Mouse (Mus musculus) lung, embryonic 15.5 days (tissue): ENCODE results near the gene Cnmd. TPM values are rescaled to one million over a fixed set of nuclear protein-coding genes. Genes with fewer than 3 reads are reported as not detected.

ENCODE experiments used
- ATAC-seq: fragments of 200-750 bp; cut with Nextera tagmentation; 2 replicates; pipeline ENCODE4 v1.8.0; 2017; ENCODE audit warnings: moderate number of reproducible peaks, borderline replicate concordance; ENCODE audit not compliant: low FRiP score, low TSS enrichment; ENCODE audit errors: extremely low read depth
- H3K27ac ChIP-seq: fragments of 300-500 bp; sonication (generic); 2 replicates; pipeline ENCODE4 v1.5.1; 2015; ENCODE audit warnings: moderate library complexity, mild to moderate bottlenecking, inconsistent platforms
- H3K27me3 ChIP-seq: fragments of 300-500 bp; sonication (generic); 2 replicates; pipeline ENCODE4 v1.6.1; 2015; ENCODE audit warnings: inconsistent platforms
- H3K36me3 ChIP-seq: fragments of 300-500 bp; sonication (generic); 2 replicates; pipeline ENCODE4 v1.6.1; 2015; ENCODE audit warnings: inconsistent platforms
- H3K4me1 ChIP-seq: fragments of 300-500 bp; sonication (generic); 2 replicates; pipeline ENCODE4 v1.6.1; 2015; ENCODE audit warnings: inconsistent platforms
- H3K4me2 ChIP-seq: fragments of 300-500 bp; sonication (generic); 2 replicates; pipeline ENCODE4 v1.6.1; 2015; ENCODE audit warnings: inconsistent platforms, mild to moderate bottlenecking, moderate library complexity
- H3K4me3 ChIP-seq: fragments of 300-500 bp; sonication (generic); 2 replicates; pipeline ENCODE4 v1.5.1; 2015; ENCODE audit warnings: mild to moderate bottlenecking, inconsistent platforms
- H3K9ac ChIP-seq: fragments of 300-500 bp; sonication (generic); 2 replicates; pipeline ENCODE4 v1.6.1; 2015; ENCODE audit warnings: inconsistent platforms
- H3K9me3 ChIP-seq: fragments of 300-500 bp; sonication (generic); 2 replicates; pipeline ENCODE4 v1.6.1; 2016; ENCODE audit warnings: inconsistent platforms
- WGBS: fragments of 180-500 bp; shearing (Covaris S2); methylation state at CpG from one replicate; pipeline ENCODE4 v1.1.7; 2015; 5-methylcytosine and 5-hydroxymethylcytosine counted together
- polyA plus RNA-seq: library from polyadenylated mRNA; unstranded; fragments of >200 nt; fragmentation: Nextera tagmentation; extraction: Ambion mirVana; gene quantifications from 2 replicates; pipeline ENCODE4 v1.2.1, GENCODE M21; 2015

Cnmd gene
- polyA plus RNA-seq, 1 experiment from 2014 or later, result 11.5 TPM

DNA sequence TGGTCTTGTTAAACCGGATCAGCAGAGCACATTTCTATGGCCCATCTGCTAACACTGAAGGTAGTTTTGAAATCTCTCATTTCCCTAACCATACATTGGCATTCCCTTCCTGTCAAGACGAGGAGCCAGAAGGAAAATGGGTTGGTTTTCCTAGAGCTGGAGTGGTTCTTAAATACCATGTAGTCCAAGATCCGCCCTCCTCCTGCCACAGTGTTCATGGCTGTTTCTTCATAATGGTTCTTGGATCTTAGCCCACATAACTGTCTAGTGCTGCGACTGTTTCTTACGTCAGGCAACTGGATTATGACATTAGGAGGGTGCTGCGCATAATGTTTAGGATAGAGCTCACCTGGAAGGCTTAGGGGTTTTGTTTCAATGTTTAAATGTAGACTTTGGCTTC is 29.6 kb downstream of the Cnmd start:
- no peaks in the 10 kb centered on the region for H3K9me3 ChIP-seq
- H3K27ac ChIP-seq, result no peak overlapping the region
- no peak overlapping the region for H3K4me2 ChIP-seq
- H3K9ac ChIP-seq, result no peak overlapping the region
- H3K27me3 ChIP-seq, result no peaks in the 10 kb centered on the region
- ATAC-seq, result no peak
- peaks cover 22% of the 10 kb centered on the region for H3K36me3 ChIP-seq
- no peak overlapping the region for H3K4me3 ChIP-seq
- H3K4me1 ChIP-seq, result no peaks in the 10 kb centered on the region
- WGBS, result 73% methylated on average over 6 of the region's 6 CpGs

- Histone ChIP-seq H3K36me3 (peaks cover 46% of the 10 kb centered on the region), H3K9ac (no peak overlapping the region), H3K9me3 (no peaks in the 10 kb centered on the region)
These were observed 40.8 kb downstream of the Cnmd start for GRCm38 (mm10) chr14:79621143-79621542.

GRCm38 (mm10) chr14:79619802-79620201 is 42.2 kb downstream of the Cnmd start:
- no peak overlapping the region for H3K27ac ChIP-seq
- no peak for ATAC-seq
- no peaks in the 10 kb centered on the region for H3K9me3 ChIP-seq
- no peak overlapping the region for H3K4me3 ChIP-seq
- H3K36me3 ChIP-seq, result peaks cover 41% of the 10 kb centered on the region
- no peaks in the 10 kb centered on the region for H3K27me3 ChIP-seq
- H3K4me1 ChIP-seq, result no peaks in the 10 kb centered on the region
- WGBS, result 94% methylated on average over 7 of the region's 7 CpGs
- no peak overlapping the region for H3K9ac ChIP-seq
- no peak overlapping the region for H3K4me2 ChIP-seq

More at GRCm38 (mm10) chr14:79621143-79621542, 40.8 kb downstream of the Cnmd start:
- Histone ChIP-seq H3K4me3 (no peak overlapping the region), H3K27me3 (no peaks in the 10 kb centered on the region), H3K27ac (no peak overlapping the region), H3K4me1 (no peaks in the 10 kb centered on the region), H3K4me2 (no peak overlapping the region)
- ATAC-seq, result no peak
- 42% methylated on average over 3 of the region's 3 CpGs for WGBS

DNA sequence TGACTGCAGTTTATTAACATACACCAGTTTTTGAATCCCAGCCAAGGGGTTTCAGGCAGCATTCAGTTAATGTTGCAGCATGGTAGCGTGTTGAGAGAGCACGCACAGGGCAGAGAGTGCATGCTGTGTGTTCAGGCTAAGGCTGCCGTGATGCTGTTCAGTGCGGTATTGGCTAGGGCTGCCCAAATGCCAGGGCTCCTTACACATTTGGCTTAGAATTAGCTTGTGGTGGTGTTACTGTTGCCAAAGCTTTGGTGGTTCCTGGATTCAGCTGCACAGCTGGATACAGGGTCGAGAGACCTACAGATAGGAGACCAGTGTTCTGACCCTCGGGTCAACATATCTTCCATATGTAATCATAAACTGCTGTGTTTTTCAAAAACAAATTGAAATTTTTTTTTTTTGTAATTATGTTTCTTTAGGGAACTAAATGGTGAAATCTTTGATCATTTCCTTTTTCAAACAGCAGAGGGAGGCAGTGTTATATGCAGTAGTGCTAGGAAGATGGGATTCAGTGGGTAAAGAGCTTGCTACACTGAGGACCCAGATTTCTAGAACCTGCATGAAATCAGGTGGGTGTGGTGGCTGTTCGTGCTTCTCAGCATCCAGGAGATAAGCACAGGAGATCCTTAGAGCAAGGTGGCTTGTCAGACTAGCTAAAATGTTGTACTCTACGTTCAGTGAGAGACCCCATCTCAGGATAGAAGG is 44.7 kb downstream of the Cnmd start:
- no peaks in the 10 kb centered on the region for H3K9me3 ChIP-seq
- no peak overlapping the region for H3K9ac ChIP-seq
- WGBS, result 83% methylated on average over 8 of the region's 8 CpGs
- H3K27ac ChIP-seq, result no peak overlapping the region
- H3K4me1 ChIP-seq, result no peaks in the 10 kb centered on the region
- no peak overlapping the region for H3K4me2 ChIP-seq
- peaks cover 43% of the 10 kb centered on the region for H3K36me3 ChIP-seq
- no peak for ATAC-seq
- H3K4me3 ChIP-seq, result no peak overlapping the region
- H3K27me3 ChIP-seq, result no peaks in the 10 kb centered on the region

DNA sequence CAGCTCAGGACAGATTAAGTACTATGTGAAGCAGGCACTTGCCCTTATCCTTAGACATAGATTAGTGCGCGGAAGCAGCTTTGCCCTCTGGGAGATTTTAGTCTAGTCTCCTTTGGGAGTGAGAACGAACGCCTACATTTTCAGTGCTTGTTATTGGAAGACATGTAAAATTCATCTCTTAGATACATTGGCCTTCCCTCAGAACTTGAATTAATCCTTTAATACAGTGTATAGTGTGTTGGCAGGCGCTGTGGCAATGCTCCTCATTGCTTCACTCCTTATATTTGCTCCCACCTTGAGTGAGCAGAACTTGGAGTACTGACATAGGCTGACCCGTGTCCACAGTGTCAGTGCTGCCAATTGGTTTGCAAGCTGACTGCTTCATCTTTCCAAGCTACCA is 53.7 kb downstream of the Cnmd start:
- Histone ChIP-seq H3K4me2 (no peak overlapping the region), H3K4me3 (no peak overlapping the region), H3K9me3 (no peaks in the 10 kb centered on the region), H3K27me3 (no peaks in the 10 kb centered on the region), H3K36me3 (peaks cover 69% of the 10 kb centered on the region), H3K4me1 (no peaks in the 10 kb centered on the region), H3K27ac (no peak overlapping the region), H3K9ac (no peak overlapping the region)
- 92% methylated on average over 6 of the region's 6 CpGs for WGBS
- no peak for ATAC-seq

GRCm38 (mm10) chr14:79607352-79607751 is 54.6 kb downstream of the Cnmd start:
- H3K4me1 ChIP-seq, result no peaks in the 10 kb centered on the region
- H3K36me3 ChIP-seq, result peaks cover 67% of the 10 kb centered on the region
- no peak overlapping the region for H3K4me2 ChIP-seq
- H3K9me3 ChIP-seq, result no peaks in the 10 kb centered on the region
- H3K4me3 ChIP-seq, result no peak overlapping the region
- no peak overlapping the region for H3K9ac ChIP-seq
- H3K27ac ChIP-seq, result no peak overlapping the region
- WGBS, result 93% methylated on average over 4 of the region's 4 CpGs
- ATAC-seq, result no peak
- H3K27me3 ChIP-seq, result no peaks in the 10 kb centered on the region

- Histone ChIP-seq H3K27ac (no peak overlapping the region), H3K4me1 (no peaks in the 10 kb centered on the region), H3K4me3 (no peak overlapping the region), H3K4me2 (no peak overlapping the region), H3K27me3 (no peaks in the 10 kb centered on the region), H3K9me3 (no peaks in the 10 kb centered on the region), H3K36me3 (peaks cover 66% of the 10 kb centered on the region), H3K9ac (no peak overlapping the region)
- WGBS, result 87% methylated on average over 3 of the region's 3 CpGs
- no peak for ATAC-seq
These were observed 55.1 kb downstream of the Cnmd start for GRCm38 (mm10) chr14:79606867-79607266.

GRCm38 (mm10) chr14:79606392-79606791 is 55.6 kb downstream of the Cnmd start:
- no peak for ATAC-seq
- WGBS, result 90% methylated on average over 6 of the region's 6 CpGs
- Histone ChIP-seq H3K36me3 (peaks cover 67% of the 10 kb centered on the region), H3K4me1 (no peaks in the 10 kb centered on the region), H3K9ac (no peak overlapping the region), H3K4me2 (no peak overlapping the region), H3K4me3 (no peak overlapping the region), H3K27me3 (no peaks in the 10 kb centered on the region), H3K9me3 (no peaks in the 10 kb centered on the region), H3K27ac (no peak overlapping the region)

- 82% methylated on average over 2 of the region's 2 CpGs for WGBS
These were observed 56.1 kb downstream of the Cnmd start for GRCm38 (mm10) chr14:79605881-79606280.

DNA sequence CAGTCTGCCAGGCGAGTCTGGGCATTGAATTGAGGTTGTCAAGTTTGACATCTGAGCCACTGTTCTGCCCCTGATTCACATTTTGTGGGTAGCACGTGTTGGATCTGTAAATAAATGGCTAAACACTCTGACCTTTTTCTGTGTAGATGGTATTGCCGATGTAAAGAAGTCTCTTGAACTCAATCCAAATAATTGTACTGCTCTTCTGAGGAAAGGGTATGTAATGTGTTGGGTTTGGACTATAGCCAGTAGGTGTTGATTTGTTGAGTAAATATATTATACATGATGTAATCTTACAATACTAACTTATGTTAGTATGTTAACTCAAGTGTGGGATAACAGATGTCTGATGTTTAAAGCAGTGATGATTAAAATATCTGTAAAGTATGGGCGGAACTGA is 65.4 kb downstream of the Cnmd start:
- H3K9ac ChIP-seq, result no peak overlapping the region
- no peak for ATAC-seq
- H3K9me3 ChIP-seq, result no peaks in the 10 kb centered on the region
- no peak overlapping the region for H3K27ac ChIP-seq
- no peak overlapping the region for H3K4me3 ChIP-seq
- peaks cover 41% of the 10 kb centered on the region for H3K36me3 ChIP-seq
- WGBS, result 41% methylated on average over 4 of the region's 4 CpGs
- H3K27me3 ChIP-seq, result no peaks in the 10 kb centered on the region
- H3K4me2 ChIP-seq, result no peak overlapping the region
- peaks cover 2% of the 10 kb centered on the region; the same call in 1 of the 2 replicates for H3K4me1 ChIP-seq

More at GRCm38 (mm10) chr14:79605881-79606280, 56.1 kb downstream of the Cnmd start:
- Histone ChIP-seq H3K4me3 (no peak overlapping the region), H3K27ac (no peak overlapping the region), H3K9ac (no peak overlapping the region), H3K4me1 (no peaks in the 10 kb centered on the region), H3K27me3 (no peaks in the 10 kb centered on the region), H3K36me3 (peaks cover 67% of the 10 kb centered on the region), H3K4me2 (no peak overlapping the region), H3K9me3 (no peaks in the 10 kb centered on the region)
- ATAC-seq, result no peak

DNA sequence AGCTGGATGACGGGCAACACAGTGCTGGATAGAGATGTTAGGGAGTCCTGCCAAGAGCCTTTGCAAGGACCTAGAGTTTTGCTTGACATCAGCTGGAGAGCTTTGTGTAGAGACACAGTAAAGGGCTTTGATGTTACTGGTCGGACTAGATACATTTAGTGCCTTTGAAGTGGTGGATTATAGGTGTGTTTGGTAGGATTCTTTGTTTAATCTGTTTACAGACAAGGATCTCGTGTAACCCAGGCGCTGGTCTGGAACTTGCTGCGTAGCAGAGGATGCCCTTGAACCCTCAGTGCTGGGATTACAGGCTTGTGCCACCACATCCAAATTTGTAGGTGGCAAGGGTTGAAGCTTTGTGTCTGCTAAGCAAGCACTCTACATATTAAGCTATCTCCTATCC is 67.9 kb downstream of the Cnmd start:
- no peak overlapping the region for H3K27ac ChIP-seq
- no peak overlapping the region for H3K9ac ChIP-seq
- no peak for ATAC-seq
- H3K4me2 ChIP-seq, result no peak overlapping the region
- peaks cover 17% of the 10 kb centered on the region for H3K36me3 ChIP-seq
- no peaks in the 10 kb centered on the region for H3K9me3 ChIP-seq
- 83% methylated on average over 5 of the region's 5 CpGs for WGBS
- H3K4me1 ChIP-seq, result peaks cover 5% of the 10 kb centered on the region
- no peaks in the 10 kb centered on the region for H3K27me3 ChIP-seq
- no peak overlapping the region for H3K4me3 ChIP-seq

DNA sequence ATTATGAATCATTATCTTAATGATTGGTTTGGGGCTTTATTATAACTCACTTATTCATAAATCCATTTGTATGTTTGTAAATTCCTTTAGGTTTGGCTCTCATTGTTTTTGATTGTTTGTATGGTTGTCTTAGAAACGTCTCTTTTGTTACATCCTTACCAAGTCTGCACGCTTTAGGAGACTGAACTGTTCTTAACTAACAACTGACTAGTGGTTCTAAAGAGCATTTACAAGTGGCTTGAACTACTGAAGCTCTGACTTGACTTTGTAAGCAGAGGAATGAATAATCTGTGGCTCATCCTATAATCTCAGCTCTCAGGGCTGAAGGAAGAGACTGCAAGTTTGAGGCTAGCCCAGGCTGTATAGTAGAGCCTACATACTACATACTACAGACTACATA is 70.4 kb downstream of the Cnmd start:
- no peak for ATAC-seq
- no peaks in the 10 kb centered on the region for H3K27me3 ChIP-seq
- H3K4me3 ChIP-seq, result no peak overlapping the region
- peaks cover 6% of the 10 kb centered on the region; the same call in 1 of the 2 replicates for H3K36me3 ChIP-seq
- peaks cover 13% of the 10 kb centered on the region for H3K4me1 ChIP-seq
- H3K4me2 ChIP-seq, result no peak overlapping the region
- no peak overlapping the region for H3K27ac ChIP-seq
- WGBS, result 89% methylated on average over 2 of the region's 2 CpGs
- H3K9me3 ChIP-seq, result no peaks in the 10 kb centered on the region
- no peak overlapping the region for H3K9ac ChIP-seq
